12 mouse cellular contexts compared by ENCODE assay signal in genomic region chr6:87734136-87734535, GRCm38 (mm10). TPM values are rescaled to one million over a fixed set of nuclear protein-coding genes. Genes with fewer than 3 reads are reported as not detected.
DNase-seq lines count a peak whose midpoint lies in the region; ATAC-seq and TF ChIP-seq lines count a peak whose summit lies in the region.
"Had no signal": no experiment of that assay in that cellular context is flagged by ENCODE, and none has a peak within 500 bp of the region (broad histone marks: within the 10 kb centered on the region; RNA-seq: fewer than 3 reads in every experiment).

No protein-coding gene starts in this region.

- TF ChIP-seq EP300 in liver, postnatal 0 days (IDR thresholded peaks at IDR 0.05; ENCODE audit: low read depth), result no peak

- peak; percentile 33 for DNase-seq in liver, adult 2 months (ENCODE audit: extremely low read depth, low read depth, low spot score)
- DNase-seq in liver, postnatal 0 days, result no peak
- DNase-seq in kidney, adult 9 months, result peak; percentile 37
- DNase-seq in frontal cortex, adult 2 months (ENCODE audit: extremely low spot score in 1 of 2, low spot score in 1 of 2), result no peak
- DNase-seq in retina, embryonic 14.5 days (ENCODE audit: low spot score), result no peak
- DNase-seq: adrenal gland, adult 8-10 months; right cerebral cortex, adult 18-20 months had no signal

- no peaks in the 10 kb centered on the region for H3K9me3 ChIP-seq in liver, postnatal 0 days (ENCODE audit: low read length)
- no peaks in the 10 kb centered on the region for H3K9me3 ChIP-seq in lung, embryonic 15.5 days
- no peaks in the 10 kb centered on the region for H3K9me3 ChIP-seq in stomach, embryonic 16.5 days (replicated peaks; ENCODE audit: control insufficient read depth, low read length)
- H3K9me3 ChIP-seq: limb, embryonic 15.5 days; neural tube, embryonic 12.5 days had no signal

- no peaks in the 10 kb centered on the region for H3K36me3 ChIP-seq in liver, adult 2 months (ENCODE audit: control insufficient read depth, insufficient read depth, low read length)
- no peaks in the 10 kb centered on the region for H3K36me3 ChIP-seq in liver, postnatal 0 days (replicated peaks; ENCODE audit: insufficient read depth, low read length)
- no peaks in the 10 kb centered on the region for H3K36me3 ChIP-seq in lung, embryonic 15.5 days
- no peaks in the 10 kb centered on the region for H3K36me3 ChIP-seq in stomach, embryonic 16.5 days (ENCODE audit: control insufficient read depth, insufficient read depth, low read length)
- H3K36me3 ChIP-seq: limb, embryonic 15.5 days; neural tube, embryonic 12.5 days had no signal

- no peak for TF ChIP-seq CTCF in liver, adult 2 months (IDR thresholded peaks at IDR 0.05; ENCODE audit: low read depth, low read length)
- no peak for TF ChIP-seq CTCF in liver, postnatal 0 days (IDR thresholded peaks at IDR 0.05; ENCODE audit: low read depth)

- no peak overlapping the region for H3K4me3 ChIP-seq in liver, adult 2 months (ENCODE audit: insufficient read depth, low read depth, low read length)
- no peak overlapping the region for H3K4me3 ChIP-seq in liver, postnatal 0 days (ENCODE audit: low read depth, low read length)
- no peak overlapping the region for H3K4me3 ChIP-seq in lung, embryonic 15.5 days
- no peak overlapping the region for H3K4me3 ChIP-seq in stomach, embryonic 16.5 days (replicated peaks; ENCODE audit: low read length)
- H3K4me3 ChIP-seq: limb, embryonic 15.5 days; neural tube, embryonic 12.5 days had no signal

- 56% methylated on average over 5 of the region's 5 CpGs for WGBS in liver, adult 2 months
- 60% methylated on average over 5 of the region's 5 CpGs for WGBS in liver, postnatal 0 days (ENCODE audit: insufficient replicate concordance)
- 21% methylated on average over 5 of the region's 5 CpGs for WGBS in lung, embryonic 15.5 days
- 23% methylated on average over 5 of the region's 5 CpGs for WGBS in stomach, embryonic 16.5 days

- H3K27me3 ChIP-seq in liver, adult 2 months (ENCODE audit: control insufficient read depth, insufficient read depth, low read length), result peaks cover 12% of the 10 kb centered on the region
- peaks cover 46% of the 10 kb centered on the region for H3K27me3 ChIP-seq in liver, postnatal 0 days (ENCODE audit: insufficient read depth, low read length)
- H3K27me3 ChIP-seq in lung, embryonic 15.5 days, result peaks cover 44% of the 10 kb centered on the region
- H3K27me3 ChIP-seq in stomach, embryonic 16.5 days (ENCODE audit: control insufficient read depth, insufficient read depth, low read length), result peaks cover 44% of the 10 kb centered on the region

- H3K9ac ChIP-seq in liver, adult 2 months (ENCODE audit: low read depth, low read length), result no peak overlapping the region
- no peak overlapping the region for H3K9ac ChIP-seq in liver, postnatal 0 days (replicated peaks)
- H3K9ac ChIP-seq in lung, embryonic 15.5 days, result no peak overlapping the region
- H3K9ac ChIP-seq in stomach, embryonic 16.5 days (ENCODE audit: low read length), result no peak overlapping the region
- H3K9ac ChIP-seq: limb, embryonic 15.5 days had no signal

- H3K27ac ChIP-seq in liver, adult 2 months (replicated peaks; ENCODE audit: insufficient read depth, low read depth, low read length), result peak overlapping the region; percentile 22
- H3K27ac ChIP-seq in liver, postnatal 0 days (ENCODE audit: low read depth), result no peak overlapping the region
- H3K27ac ChIP-seq in lung, embryonic 15.5 days, result peak overlapping the region; percentile 84
- H3K27ac ChIP-seq in stomach, embryonic 16.5 days (ENCODE audit: low read length), result peak overlapping the region; percentile 68
- H3K27ac ChIP-seq: limb, embryonic 15.5 days; neural tube, embryonic 12.5 days had no signal

- no peaks in the 10 kb centered on the region for H3K79me2 ChIP-seq in liver, adult 2 months (ENCODE audit: control insufficient read depth, insufficient read depth, low read length)

- no peak overlapping the region for H3K4me2 ChIP-seq in liver, postnatal 0 days (ENCODE audit: low read depth, low read length)
- H3K4me2 ChIP-seq in lung, embryonic 15.5 days, result peak overlapping the region; percentile 90; the same call in 1 of the 2 replicates
- no peak overlapping the region for H3K4me2 ChIP-seq in stomach, embryonic 16.5 days (ENCODE audit: low read depth, low read length)
- H3K4me2 ChIP-seq: heart, embryonic 11.5 days; limb, embryonic 15.5 days had no signal

- no peak for ATAC-seq in liver, postnatal 0 days
- peak; percentile 78 for ATAC-seq in lung, embryonic 15.5 days (ENCODE audit: borderline replicate concordance, extremely low read depth, low FRiP score, low TSS enrichment)
- ATAC-seq in stomach, embryonic 16.5 days (ENCODE audit: insufficient read depth, low FRiP score), result 0 out of 2 replicates have a peak, but pooled peaks have one; percentile 23

- no peak for TF ChIP-seq POLR2A in liver, adult 2 months (IDR thresholded peaks at IDR 0.05; ENCODE audit: extremely low read depth, insufficient read depth, low read length)

- H3K4me1 ChIP-seq in liver, adult 2 months (ENCODE audit: control insufficient read depth, insufficient read depth, low read length), result no peaks in the 10 kb centered on the region; the same call in 1 of the 2 replicates
- H3K4me1 ChIP-seq in liver, postnatal 0 days (ENCODE audit: insufficient read depth), result peaks cover 25% of the 10 kb centered on the region
- peaks cover 57% of the 10 kb centered on the region for H3K4me1 ChIP-seq in lung, embryonic 15.5 days
- peaks cover 21% of the 10 kb centered on the region for H3K4me1 ChIP-seq in stomach, embryonic 16.5 days (ENCODE audit: control insufficient read depth, insufficient read depth, low read length)

RNA-seq across cellular contexts. Expression of gene Efcc1, which starts 3.5 kb away (rescaled TPM):
- total RNA-seq in liver, adult 2 months (2014; rRNA removed), result 0.65 and 1.2 TPM in 2 replicates
- 0.41 and 0.86 TPM in 2 replicates for polyA plus RNA-seq in liver, adult 2 months (2012; rRNA removed)
- 0.39 and 0.42 TPM in 2 replicates for polyA plus RNA-seq in liver, postnatal 0 days (2015; fragmentation: Nextera tagmentation; extraction: Ambion mirVana)
- 5.4 and 6.0 TPM in 2 replicates for polyA plus RNA-seq in lung, embryonic 15.5 days (2015; fragmentation: Nextera tagmentation; extraction: Ambion mirVana)
- 0.90 and 1.3 TPM in 2 replicates for polyA plus RNA-seq in stomach, embryonic 16.5 days (2015; fragmentation: Nextera tagmentation; extraction: Ambion mirVana)
- polyA plus RNA-seq in frontal cortex, adult 2 months (2012; rRNA removed), result 4.3 and 4.5 TPM in 2 replicates
- polyA plus RNA-seq: heart, embryonic 11.5 days had no signal

RNA-seq across cellular contexts. Expression of gene Gp9, which starts 43.7 kb away (rescaled TPM):
- 0.34 and 0.74 TPM in 2 replicates for total RNA-seq in liver, adult 2 months (2014; rRNA removed)
- 0.25 TPM in 1 of 2 replicates, not detected in the other for polyA plus RNA-seq in liver, adult 2 months (2012; rRNA removed)
- 36.5 and 38.0 TPM in 2 replicates for polyA plus RNA-seq in liver, postnatal 0 days (2015; fragmentation: Nextera tagmentation; extraction: Ambion mirVana)
- polyA plus RNA-seq in lung, embryonic 15.5 days (2015; fragmentation: Nextera tagmentation; extraction: Ambion mirVana), result 3.9 and 4.7 TPM in 2 replicates
- polyA plus RNA-seq in stomach, embryonic 16.5 days (2015; fragmentation: Nextera tagmentation; extraction: Ambion mirVana), result 1.2 and 1.4 TPM in 2 replicates
- polyA plus RNA-seq in frontal cortex, adult 2 months (2012; rRNA removed), result 0.99 and 1.9 TPM in 2 replicates

Comparison
In these comparisons a context has a peak if more than half of its experiments do, and no peak if none do; other contexts are left out.
1. DNase-seq: peak in liver, adult 2 months (single experiment) and kidney, adult 9 months (single experiment); none in liver, postnatal 0 days (single experiment), frontal cortex, adult 2 months (0 of 2) and retina, embryonic 14.5 days (single experiment).